Mouse (Mus musculus) lung, postnatal 0 days (tissue): ENCODE results near the gene Capn13.

ENCODE experiments used
- CTCF ChIP-seq: IDR thresholded peaks from 2 replicates; pipeline ENCODE4 v1.5.1; 2016; ENCODE audit warnings: antibody characterized with exemption, mild to moderate bottlenecking
- EP300 ChIP-seq: IDR thresholded peaks from 2 replicates; pipeline ENCODE4 v1.6.1; 2016; ENCODE audit warnings: antibody characterized with exemption, mild to moderate bottlenecking, control low read depth

DNA sequence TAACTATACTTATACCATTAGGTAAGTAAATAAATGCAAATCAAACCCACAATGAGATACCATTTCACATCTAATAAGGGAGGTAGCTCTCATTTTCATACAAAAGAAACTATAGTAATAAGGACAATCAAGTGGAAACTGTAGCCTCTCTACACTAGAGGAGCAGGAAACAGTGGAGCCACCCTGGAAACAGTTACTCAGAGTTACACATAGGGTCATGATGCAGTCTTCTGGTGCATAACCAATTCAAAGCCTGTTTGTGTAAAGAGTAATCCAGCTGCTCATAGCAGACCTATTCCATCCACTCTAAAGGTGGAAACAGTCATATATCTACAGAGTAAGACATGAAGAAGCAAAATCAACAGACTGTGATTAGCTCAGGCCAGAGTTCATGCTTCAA, 48.4 kb upstream of the Capn13 start:
- TF ChIP-seq CTCF (no peak), EP300 (no peak)
